Mouse (Mus musculus) stomach, postnatal 0 days (tissue): ENCODE results near the gene Zfp92.

Experiments
- CTCF ChIP-seq: IDR thresholded peaks from 2 replicates; pipeline ENCODE4 v1.5.1; 2016; ENCODE audit warnings: antibody characterized with exemption, low read depth, mild to moderate bottlenecking, moderate library complexity
- EP300 ChIP-seq: optimal IDR thresholded peaks from 2 replicates; pipeline ENCODE3; 2016; ENCODE audit warnings: antibody characterized with exemption

DNA sequence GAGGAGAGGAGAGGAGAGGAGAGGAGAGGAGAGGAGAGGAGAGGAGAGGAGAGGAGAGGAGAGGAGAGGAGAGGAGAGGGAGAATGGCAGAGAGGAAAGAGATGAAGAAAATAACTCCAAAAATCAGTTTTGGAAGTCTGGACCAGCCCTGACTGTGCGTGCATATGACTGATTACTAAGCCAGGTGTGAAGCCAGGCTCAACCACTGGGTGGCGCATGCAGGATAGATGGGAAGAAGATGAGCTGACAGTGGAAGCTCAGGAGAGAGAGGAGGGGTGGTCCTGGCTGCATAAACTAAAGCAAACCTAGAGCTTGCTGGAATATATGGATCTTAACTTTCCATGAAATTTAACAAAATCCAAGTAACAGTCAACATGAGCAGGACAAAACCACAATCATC, 41.1 kb downstream of the Zfp92 start:
- peak; percentile 76 for TF ChIP-seq CTCF
- no peak for TF ChIP-seq EP300
